Mouse (Mus musculus): ENCODE measurements around the gene Schip1. TPM values are rescaled to one million over a fixed set of nuclear protein-coding genes. Genes with fewer than 3 reads are reported as not detected.

Gene Schip1
- 172 and 188 TPM in 2 replicates for polyA plus RNA-seq (2014; fragmentation: Nextera tagmentation; extraction: Ambion mirVana)

- Histone ChIP-seq H3K27me3 (ENCODE audit: control insufficient read depth, insufficient read depth, low read length) (no peaks in the 10 kb centered on the region), H3K27ac (ENCODE audit: low read depth, low read length) (no peak within 1 kb of the TSS), H3K36me3 (ENCODE audit: control insufficient read depth, insufficient read depth, low read length) (no peaks in the 10 kb centered on the region), H3K4me2 (ENCODE audit: low read depth, low read length) (no peak within 1 kb of the TSS), H3K9ac (replicated peaks; ENCODE audit: low read depth, low read length) (no peak within 1 kb of the TSS), H3K4me1 (ENCODE audit: control insufficient read depth, insufficient read depth, low read length) (no peaks in the 10 kb centered on the region), H3K9me3 (ENCODE audit: control insufficient read depth, low read length) (no peaks in the 10 kb centered on the region), H3K4me3 (ENCODE audit: low read depth, low read length) (no peak within 1 kb of the TSS)
- 49% methylated on average over 12 of the region's 12 CpGs for WGBS
- ATAC-seq (ENCODE audit: low read depth): no peak
Observed at GRCm38 (mm10) chr3:68064731-68065130, at the start of gene Schip1. Gene Schip1, plus strand, starts transcription at chr3:68064802.

- Histone ChIP-seq H3K27me3 (ENCODE audit: control insufficient read depth, insufficient read depth, low read length) (no peaks in the 10 kb centered on the region), H3K4me2 (ENCODE audit: low read depth, low read length) (no peak overlapping the region), H3K4me1 (ENCODE audit: control insufficient read depth, insufficient read depth, low read length) (no peaks in the 10 kb centered on the region), H3K9me3 (ENCODE audit: control insufficient read depth, low read length) (no peaks in the 10 kb centered on the region), H3K36me3 (ENCODE audit: control insufficient read depth, insufficient read depth, low read length) (no peaks in the 10 kb centered on the region), H3K4me3 (ENCODE audit: low read depth, low read length) (no peak overlapping the region), H3K9ac (replicated peaks; ENCODE audit: low read depth, low read length) (no peak overlapping the region), H3K27ac (ENCODE audit: low read depth, low read length) (no peak overlapping the region)
- WGBS: 34% methylated on average over 1 of the region's 1 CpGs
- no peak for ATAC-seq (ENCODE audit: low read depth)
Observed at GRCm38 (mm10) chr3:68015786-68016185, 48.8 kb upstream of the Schip1 start.

- Histone ChIP-seq H3K4me1 (ENCODE audit: control insufficient read depth, insufficient read depth, low read length) (no peaks in the 10 kb centered on the region), H3K4me2 (ENCODE audit: low read depth, low read length) (no peak overlapping the region), H3K27ac (ENCODE audit: low read depth, low read length) (no peak overlapping the region), H3K9ac (replicated peaks; ENCODE audit: low read depth, low read length) (no peak overlapping the region), H3K36me3 (ENCODE audit: control insufficient read depth, insufficient read depth, low read length) (no peaks in the 10 kb centered on the region), H3K27me3 (ENCODE audit: control insufficient read depth, insufficient read depth, low read length) (no peaks in the 10 kb centered on the region; the same call in 1 of the 2 replicates), H3K9me3 (ENCODE audit: control insufficient read depth, low read length) (no peaks in the 10 kb centered on the region), H3K4me3 (ENCODE audit: low read depth, low read length) (no peak overlapping the region)
- WGBS: 40% methylated on average over 4 of the region's 4 CpGs
- no peak for ATAC-seq (ENCODE audit: low read depth)
Observed at GRCm38 (mm10) chr3:68019401-68019800, 45.2 kb upstream of the Schip1 start.

DNA sequence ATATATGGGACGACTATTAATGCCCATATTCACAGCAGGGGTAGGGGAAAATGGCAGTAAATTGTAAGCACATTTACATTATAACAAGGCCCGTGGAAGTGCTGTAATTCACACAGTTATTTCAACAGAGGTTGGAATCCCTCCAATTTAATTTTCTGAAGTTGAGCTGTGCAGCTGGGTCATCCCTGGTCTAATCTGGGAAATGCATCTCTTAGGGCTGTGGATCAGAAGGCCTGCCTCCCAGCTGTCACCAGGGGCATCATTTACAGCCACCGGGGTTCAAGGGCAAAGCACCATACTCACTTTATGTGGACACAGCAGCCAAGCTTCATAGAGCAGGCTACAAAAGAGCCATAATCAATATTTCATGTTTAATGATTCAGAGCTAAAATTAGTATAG, 28.5 kb upstream of the Schip1 start:
- no peak overlapping the region for H3K4me3 ChIP-seq (ENCODE audit: low read depth, low read length)
- H3K27ac ChIP-seq (ENCODE audit: low read depth, low read length): no peak overlapping the region
- H3K9ac ChIP-seq (replicated peaks; ENCODE audit: low read depth, low read length): no peak overlapping the region
- H3K9me3 ChIP-seq (ENCODE audit: control insufficient read depth, low read length): no peaks in the 10 kb centered on the region
- peak; percentile 88; the same call in 1 of the 2 replicates for ATAC-seq (ENCODE audit: low read depth)
- H3K4me2 ChIP-seq (ENCODE audit: low read depth, low read length): no peak overlapping the region
- H3K4me1 ChIP-seq (ENCODE audit: control insufficient read depth, insufficient read depth, low read length): 0 out of 2 replicates have a peak, but pooled peaks cover 5% of the 10 kb centered on the region
- 17% methylated on average over 3 of the region's 3 CpGs for WGBS
- no peaks in the 10 kb centered on the region for H3K36me3 ChIP-seq (ENCODE audit: control insufficient read depth, insufficient read depth, low read length)
- H3K27me3 ChIP-seq (ENCODE audit: control insufficient read depth, insufficient read depth, low read length): no peaks in the 10 kb centered on the region

GRCm38 (mm10) chr3:68042951-68043350, 21.7 kb upstream of the Schip1 start:
- no peaks in the 10 kb centered on the region for H3K27me3 ChIP-seq (ENCODE audit: control insufficient read depth, insufficient read depth, low read length)
- ATAC-seq (ENCODE audit: low read depth): no peak
- no peak overlapping the region for H3K4me2 ChIP-seq (ENCODE audit: low read depth, low read length)
- no peak overlapping the region for H3K4me3 ChIP-seq (ENCODE audit: low read depth, low read length)
- H3K36me3 ChIP-seq (ENCODE audit: control insufficient read depth, insufficient read depth, low read length): no peaks in the 10 kb centered on the region
- no peak overlapping the region for H3K9ac ChIP-seq (replicated peaks; ENCODE audit: low read depth, low read length)
- H3K4me1 ChIP-seq (ENCODE audit: control insufficient read depth, insufficient read depth, low read length): 0 out of 2 replicates have a peak, but pooled peaks cover 2% of the 10 kb centered on the region
- WGBS: 93% methylated on average over 2 of the region's 2 CpGs
- H3K9me3 ChIP-seq (ENCODE audit: control insufficient read depth, low read length): no peaks in the 10 kb centered on the region
- H3K27ac ChIP-seq (ENCODE audit: low read depth, low read length): no peak overlapping the region

- 53% methylated on average over 9 of the region's 9 CpGs for WGBS
- no peak overlapping the region for H3K27ac ChIP-seq (ENCODE audit: low read depth, low read length)
- no peaks in the 10 kb centered on the region for H3K9me3 ChIP-seq (ENCODE audit: control insufficient read depth, low read length)
- no peaks in the 10 kb centered on the region for H3K27me3 ChIP-seq (ENCODE audit: control insufficient read depth, insufficient read depth, low read length)
- no peaks in the 10 kb centered on the region for H3K36me3 ChIP-seq (ENCODE audit: control insufficient read depth, insufficient read depth, low read length)
- H3K4me2 ChIP-seq (ENCODE audit: low read depth, low read length): no peak overlapping the region
- H3K4me3 ChIP-seq (ENCODE audit: low read depth, low read length): no peak overlapping the region
- peak; percentile 68; the same call in 1 of the 2 replicates for ATAC-seq (ENCODE audit: low read depth)
- no peak overlapping the region for H3K9ac ChIP-seq (replicated peaks; ENCODE audit: low read depth, low read length)
- 0 out of 2 replicates have a peak, but pooled peaks cover 2% of the 10 kb centered on the region for H3K4me1 ChIP-seq (ENCODE audit: control insufficient read depth, insufficient read depth, low read length)
Observed at GRCm38 (mm10) chr3:68045475-68046416, 18.9 kb upstream of the Schip1 start.

DNA sequence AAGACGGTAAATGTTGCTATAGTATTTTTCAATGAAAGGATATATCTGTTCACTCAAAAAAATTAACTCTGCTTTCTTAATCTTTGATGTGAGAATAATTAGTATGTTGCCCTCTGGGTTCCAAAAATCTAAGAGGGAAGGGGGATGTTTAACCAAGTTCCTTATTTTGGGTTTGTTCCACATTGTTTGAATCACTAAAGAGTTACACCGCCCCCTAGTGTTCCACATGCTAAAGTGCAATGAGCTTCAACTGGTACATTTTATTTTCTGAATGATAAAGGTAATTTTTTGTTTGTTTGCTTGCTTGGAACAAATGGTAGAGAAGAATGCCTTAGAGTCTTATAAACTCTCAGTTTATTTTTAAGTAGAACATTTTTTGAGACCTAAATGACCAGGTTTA, 11.1 kb upstream of the Schip1 start:
- Histone ChIP-seq H3K9ac (replicated peaks; ENCODE audit: low read depth, low read length) (no peak overlapping the region), H3K9me3 (ENCODE audit: control insufficient read depth, low read length) (no peaks in the 10 kb centered on the region), H3K27ac (ENCODE audit: low read depth, low read length) (no peak overlapping the region), H3K4me1 (ENCODE audit: control insufficient read depth, insufficient read depth, low read length) (no peaks in the 10 kb centered on the region), H3K4me2 (ENCODE audit: low read depth, low read length) (no peak overlapping the region), H3K4me3 (ENCODE audit: low read depth, low read length) (no peak overlapping the region), H3K36me3 (ENCODE audit: control insufficient read depth, insufficient read depth, low read length) (no peaks in the 10 kb centered on the region), H3K27me3 (ENCODE audit: control insufficient read depth, insufficient read depth, low read length) (no peaks in the 10 kb centered on the region)
- no peak for ATAC-seq (ENCODE audit: low read depth)
- 48% methylated on average over 2 of the region's 2 CpGs for WGBS

- H3K36me3 ChIP-seq (ENCODE audit: control insufficient read depth, insufficient read depth, low read length): no peaks in the 10 kb centered on the region
Observed at GRCm38 (mm10) chr3:68055071-68055470, 9.5 kb upstream of the Schip1 start.

More at GRCm38 (mm10) chr3:68055071-68055470, 9.5 kb upstream of the Schip1 start:
- no peak overlapping the region for H3K4me3 ChIP-seq (ENCODE audit: low read depth, low read length)
- H3K9me3 ChIP-seq (ENCODE audit: control insufficient read depth, low read length): no peaks in the 10 kb centered on the region
- H3K27ac ChIP-seq (ENCODE audit: low read depth, low read length): no peak overlapping the region
- H3K4me2 ChIP-seq (ENCODE audit: low read depth, low read length): no peak overlapping the region
- H3K27me3 ChIP-seq (ENCODE audit: control insufficient read depth, insufficient read depth, low read length): no peaks in the 10 kb centered on the region
- no peaks in the 10 kb centered on the region for H3K4me1 ChIP-seq (ENCODE audit: control insufficient read depth, insufficient read depth, low read length)
- H3K9ac ChIP-seq (replicated peaks; ENCODE audit: low read depth, low read length): no peak overlapping the region
- no peak for ATAC-seq (ENCODE audit: low read depth)
- 73% methylated on average over 13 of the region's 13 CpGs for WGBS
